Mouse (Mus musculus) midbrain, embryonic 11.5 days (tissue): ENCODE data around the gene Dhx58. TPM values are rescaled to one million over a fixed set of nuclear protein-coding genes. Genes with fewer than 3 reads are reported as not detected.
"Not testable (repeated sequence)": the region's sequence is repeated elsewhere in the genome, so short reads cannot be mapped to it uniquely, and the experiment has no call there.

Source experiments
- ATAC-seq: fragments of 200-750 bp; cut with Nextera tagmentation; 2 replicates; pipeline ENCODE4 v1.8.0; 2017; ENCODE audit warnings: moderate TSS enrichment, moderate library complexity; ENCODE audit not compliant: low FRiP score
- DNase-seq: peaks from one replicate; pipeline ENCODE4 v3.0.0; 2015; ENCODE audit warnings: low spot score; ENCODE audit errors: missing footprints
- H3K27ac ChIP-seq: fragments of 300-500 bp; sonication (generic); 2 replicates; pipeline ENCODE4 v1.5.1; 2014; ENCODE audit warnings: low read depth, low read length
- H3K27me3 ChIP-seq: fragments of 300-500 bp; sonication (generic); 2 replicates; pipeline ENCODE4 v1.6.1; 2014; ENCODE audit warnings: mild to moderate bottlenecking, low read length, moderate library complexity, mixed read lengths; ENCODE audit not compliant: control insufficient read depth, insufficient read depth
- H3K36me3 ChIP-seq: fragments of 300-500 bp; sonication (generic); 2 replicates; pipeline ENCODE4 v1.6.1; 2014; ENCODE audit warnings: mild to moderate bottlenecking, low read length, moderate library complexity, mixed read lengths; ENCODE audit not compliant: control insufficient read depth, insufficient read depth
- H3K4me1 ChIP-seq: fragments of 300-500 bp; sonication (generic); 2 replicates; pipeline ENCODE4 v1.6.1; 2014; ENCODE audit warnings: low read length; ENCODE audit not compliant: control insufficient read depth, insufficient read depth
- H3K4me2 ChIP-seq: fragments of 300-500 bp; sonication (generic); 2 replicates; pipeline ENCODE4 v1.6.1; 2014; ENCODE audit warnings: mild to moderate bottlenecking, moderate library complexity
- H3K4me3 ChIP-seq: fragments of 300-500 bp; sonication (generic); 2 replicates; pipeline ENCODE4 v1.5.1; 2014; ENCODE audit warnings: low read depth, low read length
- H3K9ac ChIP-seq: fragments of 300-500 bp; sonication (generic); 2 replicates; pipeline ENCODE4 v1.6.1; 2014; ENCODE audit warnings: low read length
- H3K9me3 ChIP-seq: fragments of 300-500 bp; sonication (generic); 2 replicates; pipeline ENCODE4 v1.6.1; 2016; ENCODE audit warnings: low read length; ENCODE audit not compliant: control insufficient read depth
- WGBS: fragments of 180-500 bp; shearing (Covaris S2); extraction: QIAGEN DNeasy Blood & Tissue Kit; methylation state at CpG from one replicate; pipeline ENCODE4 v1.1.7; 2014; 5-methylcytosine and 5-hydroxymethylcytosine counted together
- polyA plus RNA-seq: library from polyadenylated mRNA; unstranded; fragments of >200 nt; fragmentation: Nextera tagmentation; extraction: Ambion mirVana; gene quantifications from 2 replicates; pipeline ENCODE4 v1.2.1, GENCODE M21; 2014

Dhx58 gene
- polyA plus RNA-seq, 1 experiment from 2014 or later = 2.1 TPM

DNA sequence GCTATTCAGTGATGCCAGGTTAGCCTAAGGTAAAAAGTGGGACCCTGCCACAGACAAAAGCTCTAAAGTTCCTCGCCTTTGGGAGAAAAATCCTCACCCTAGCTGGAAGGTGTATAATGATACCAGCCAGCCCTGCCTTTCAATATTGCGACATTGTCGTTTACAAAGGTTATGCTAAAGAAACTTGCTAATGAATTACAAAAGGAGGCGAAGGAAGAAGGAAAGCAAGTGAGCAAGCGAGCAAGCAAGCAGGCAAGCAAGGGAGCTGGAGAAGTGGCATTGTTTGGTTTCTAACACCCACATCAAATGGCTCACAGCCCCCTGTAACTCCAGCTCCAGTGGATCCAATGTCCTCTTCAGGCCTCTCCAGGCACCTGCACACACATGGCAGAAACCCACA, 21.5 kb downstream of the Dhx58 start:
- no peak for DNase-seq
- H3K4me3 ChIP-seq = no peak overlapping the region
- H3K27me3 ChIP-seq = no peaks in the 10 kb centered on the region
- no peak overlapping the region for H3K27ac ChIP-seq
- no peaks in the 10 kb centered on the region for H3K36me3 ChIP-seq
- ATAC-seq = no peak
- no peaks in the 10 kb centered on the region for H3K4me1 ChIP-seq
- no peak overlapping the region for H3K9ac ChIP-seq
- no peak overlapping the region for H3K4me2 ChIP-seq
- WGBS = 72% methylated on average over 5 of the region's 5 CpGs
- no peaks in the 10 kb centered on the region for H3K9me3 ChIP-seq

- no peak overlapping the region for H3K4me2 ChIP-seq
- no peak overlapping the region for H3K9ac ChIP-seq
- H3K27ac ChIP-seq = no peak overlapping the region
- no peak overlapping the region for H3K4me3 ChIP-seq
- no peaks in the 10 kb centered on the region for H3K27me3 ChIP-seq
- WGBS = 82% methylated on average over 5 of the region's 5 CpGs
- no peaks in the 10 kb centered on the region for H3K36me3 ChIP-seq
- no peaks in the 10 kb centered on the region for H3K4me1 ChIP-seq
- DNase-seq (no peak), ATAC-seq (no peak)
- H3K9me3 ChIP-seq = no peaks in the 10 kb centered on the region
These were observed 22.2 kb downstream of the Dhx58 start for GRCm38 (mm10) chr11:100681826-100682225.

GRCm38 (mm10) chr11:100677810-100678209, 26.3 kb downstream of the Dhx58 start:
- H3K4me2 ChIP-seq = no peak overlapping the region
- H3K4me1 ChIP-seq = no peaks in the 10 kb centered on the region
- no peak overlapping the region for H3K4me3 ChIP-seq
- no peak for DNase-seq
- no peaks in the 10 kb centered on the region for H3K36me3 ChIP-seq
- no peak overlapping the region for H3K27ac ChIP-seq
- WGBS = 59% methylated on average over 7 of the region's 7 CpGs
- no peaks in the 10 kb centered on the region for H3K9me3 ChIP-seq
- no peak overlapping the region; the same call in 1 of the 2 replicates for H3K9ac ChIP-seq
- H3K27me3 ChIP-seq = no peaks in the 10 kb centered on the region
- no peak for ATAC-seq

GRCm38 (mm10) chr11:100673169-100673568, 30.9 kb downstream of the Dhx58 start:
- Histone ChIP-seq H3K4me3 (no peak overlapping the region), H3K27ac (no peak overlapping the region)
- WGBS = 2% methylated on average over 23 of the region's 23 CpGs

DNA sequence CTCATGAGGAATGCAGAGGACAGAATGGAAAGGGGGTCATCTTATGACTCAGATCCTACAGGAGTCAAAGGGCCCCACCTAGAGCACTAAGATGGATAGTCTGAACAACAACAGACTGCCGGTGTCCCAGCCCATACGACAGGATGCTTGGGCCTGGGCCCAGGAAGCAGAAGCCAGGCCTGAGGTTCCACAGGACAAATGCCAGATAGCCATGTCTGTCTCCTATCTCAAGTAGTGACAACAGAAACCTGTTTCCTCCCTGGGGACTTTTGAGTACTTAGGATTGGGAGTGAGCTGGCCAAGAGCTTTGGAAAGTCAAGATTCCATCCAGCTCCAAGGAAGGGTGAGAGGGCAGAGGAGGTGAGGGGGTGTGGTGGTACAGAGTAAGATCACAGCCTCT, 32.1 kb downstream of the Dhx58 start:
- 87% methylated on average over 2 of the region's 2 CpGs for WGBS

More at GRCm38 (mm10) chr11:100673169-100673568, 30.9 kb downstream of the Dhx58 start:
- peak overlapping the region; percentile 38 for H3K4me2 ChIP-seq
- H3K36me3 ChIP-seq = no peaks in the 10 kb centered on the region
- H3K4me1 ChIP-seq = no peaks in the 10 kb centered on the region
- peak; percentile 90 for DNase-seq
- no peaks in the 10 kb centered on the region; the same call in 1 of the 2 replicates for H3K27me3 ChIP-seq
- H3K9me3 ChIP-seq = no peaks in the 10 kb centered on the region
- H3K9ac ChIP-seq = peak overlapping the region; percentile 62
- ATAC-seq = no peak

DNA sequence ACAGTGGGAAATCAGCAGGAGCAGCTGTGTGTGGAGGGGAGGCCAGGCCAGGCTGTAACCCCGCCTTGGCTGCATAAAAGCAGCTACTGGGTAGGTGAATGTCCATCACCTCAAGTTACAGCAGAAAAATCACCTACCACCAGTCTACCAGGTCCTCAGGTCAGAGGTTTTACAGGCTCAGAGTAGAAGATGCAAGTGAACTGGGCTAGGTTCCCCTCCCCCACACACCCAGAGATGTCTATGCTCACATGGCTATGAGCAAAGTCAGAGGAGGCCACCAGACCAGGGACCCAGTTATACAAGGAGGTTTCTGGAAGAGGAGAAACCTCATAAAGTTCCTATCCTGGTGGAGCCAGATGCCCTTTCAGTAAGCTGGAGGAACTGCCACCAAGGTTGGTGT, 33.0 kb downstream of the Dhx58 start:
- Histone ChIP-seq H3K4me1 (no peaks in the 10 kb centered on the region), H3K36me3 (no peaks in the 10 kb centered on the region), H3K27ac (no peak overlapping the region), H3K9me3 (no peaks in the 10 kb centered on the region), H3K27me3 (no peaks in the 10 kb centered on the region; the same call in 1 of the 2 replicates), H3K4me2 (no peak overlapping the region), H3K4me3 (no peak overlapping the region), H3K9ac (no peak overlapping the region)
- 84% methylated on average over 1 of the region's 1 CpGs for WGBS
- DNase-seq = peak; percentile 62
- no peak for ATAC-seq

More for the DNA sequence above, 32.1 kb downstream of the Dhx58 start:
- H3K4me1 ChIP-seq = no peaks in the 10 kb centered on the region
- H3K4me3 ChIP-seq = no peak overlapping the region
- H3K9ac ChIP-seq = no peak overlapping the region
- no peaks in the 10 kb centered on the region for H3K9me3 ChIP-seq
- no peak overlapping the region for H3K4me2 ChIP-seq
- no peaks in the 10 kb centered on the region; the same call in 1 of the 2 replicates for H3K27me3 ChIP-seq
- H3K27ac ChIP-seq = no peak overlapping the region
- ATAC-seq (no peak), DNase-seq (peak; percentile 19)
- H3K36me3 ChIP-seq = no peaks in the 10 kb centered on the region

- H3K27me3 ChIP-seq = no peaks in the 10 kb centered on the region
- DNase-seq = no peak
- no peak overlapping the region for H3K9ac ChIP-seq
- H3K9me3 ChIP-seq = no peaks in the 10 kb centered on the region
- 74% methylated on average over 10 of the region's 10 CpGs for WGBS
- no peak overlapping the region for H3K4me3 ChIP-seq
- no peak for ATAC-seq
- no peak overlapping the region for H3K4me2 ChIP-seq
- H3K4me1 ChIP-seq = no peaks in the 10 kb centered on the region
- no peak overlapping the region for H3K27ac ChIP-seq
- no peaks in the 10 kb centered on the region for H3K36me3 ChIP-seq
These were observed 44.3 kb downstream of the Dhx58 start for GRCm38 (mm10) chr11:100659806-100660205.

DNA sequence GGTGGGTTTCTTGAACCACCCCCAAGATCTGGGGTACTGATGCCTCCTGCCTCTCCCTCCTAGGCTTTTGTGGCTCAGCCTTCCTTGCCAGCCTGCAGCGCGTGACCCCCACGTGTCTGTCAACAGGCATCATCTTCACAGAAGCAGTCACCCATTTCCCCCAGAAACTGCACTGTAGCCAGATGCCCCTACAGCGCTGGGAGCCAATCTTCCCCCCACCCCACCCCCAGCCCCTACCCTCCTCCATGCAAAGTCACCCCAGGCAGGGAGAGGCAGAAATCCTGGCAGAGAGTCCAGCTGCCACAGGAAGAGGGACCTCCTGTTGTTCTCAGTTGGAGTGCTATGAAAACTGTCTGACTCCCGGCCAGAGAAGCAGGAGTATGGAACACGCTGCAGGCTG, 47.6 kb downstream of the Dhx58 start:
- H3K9me3 ChIP-seq = no peaks in the 10 kb centered on the region
- no peak for ATAC-seq
- no peaks in the 10 kb centered on the region for H3K4me1 ChIP-seq
- no peak for DNase-seq
- H3K9ac ChIP-seq = no peak overlapping the region
- no peak overlapping the region for H3K4me3 ChIP-seq
- no peak overlapping the region for H3K4me2 ChIP-seq
- 12% methylated on average over 6 of the region's 6 CpGs for WGBS
- H3K27me3 ChIP-seq = no peaks in the 10 kb centered on the region
- no peak overlapping the region for H3K27ac ChIP-seq
- H3K36me3 ChIP-seq = no peaks in the 10 kb centered on the region

- ATAC-seq, H3K9ac ChIP-seq, H3K27ac ChIP-seq, H3K27me3 ChIP-seq, H3K36me3 ChIP-seq, H3K4me1 ChIP-seq, H3K4me3 ChIP-seq, H3K9me3 ChIP-seq, H3K4me2 ChIP-seq: not testable (repeated sequence)
- 56% methylated on average over 2 of the region's 3 CpGs for WGBS
- peak; percentile 84 for DNase-seq
These were observed 48.5 kb downstream of the Dhx58 start for GRCm38 (mm10) chr11:100655589-100655988.
